Mouse (Mus musculus) liver, embryonic 11.5 days (tissue): ENCODE data around the gene Mid1. TPM values are rescaled to one million over a fixed set of nuclear protein-coding genes. Genes with fewer than 3 reads are reported as not detected.
A peak's percentile ranks its signal among the peaks of the same experiment; 100 is the strongest.

ENCODE experiments used
- ATAC-seq: fragments of 200-750 bp; cut with Nextera tagmentation; replicated peaks from 2 replicates; pipeline ENCODE4 v1.8.0; 2017; ENCODE audit warnings: moderate number of reproducible peaks, mild to moderate bottlenecking, moderate TSS enrichment, moderate library complexity; ENCODE audit not compliant: low FRiP score
- DNase-seq: peaks from one replicate; pipeline ENCODE4 v3.0.0-alpha.2; 2017; ENCODE audit warnings: low spot score
- H3K27ac ChIP-seq: fragments of 300-500 bp; sonication (generic); 2 replicates; pipeline ENCODE4 v1.5.1; 2014; ENCODE audit warnings: mild to moderate bottlenecking, low read depth, low read length, control low read depth
- H3K27me3 ChIP-seq: fragments of 300-500 bp; sonication (generic); replicated peaks from 2 replicates; pipeline ENCODE4 v1.6.1; 2014; ENCODE audit warnings: low read length, mixed read lengths; ENCODE audit not compliant: control insufficient read depth, insufficient read depth
- H3K36me3 ChIP-seq: fragments of 300-500 bp; sonication (generic); 2 replicates; pipeline ENCODE4 v1.6.1; 2014; ENCODE audit warnings: mild to moderate bottlenecking, low read length, moderate library complexity, mixed read lengths; ENCODE audit not compliant: control insufficient read depth, insufficient read depth
- H3K4me1 ChIP-seq: fragments of 300-500 bp; sonication (generic); replicated peaks from 2 replicates; pipeline ENCODE4 v1.6.1; 2014; ENCODE audit warnings: low read length, mixed read lengths; ENCODE audit not compliant: control insufficient read depth, insufficient read depth
- H3K4me2 ChIP-seq: fragments of 300-500 bp; sonication (generic); 2 replicates; pipeline ENCODE4 v1.6.1; 2014; ENCODE audit warnings: mild to moderate bottlenecking, control low read depth, moderate library complexity
- H3K4me3 ChIP-seq: fragments of 300-500 bp; sonication (generic); 2 replicates; pipeline ENCODE4 v1.5.1; 2014; ENCODE audit warnings: low read depth, low read length, control low read depth
- H3K9ac ChIP-seq: fragments of 300-500 bp; sonication (generic); 2 replicates; pipeline ENCODE4 v1.6.1; 2014; ENCODE audit warnings: low read depth, low read length, control low read depth
- H3K9me3 ChIP-seq: fragments of 300-500 bp; sonication (generic); 2 replicates; pipeline ENCODE4 v1.6.1; 2016; ENCODE audit warnings: low read length, inconsistent platforms, mixed read lengths; ENCODE audit not compliant: control insufficient read depth
- WGBS: fragments of 180-500 bp; shearing (Covaris S2); extraction: QIAGEN DNeasy Blood & Tissue Kit; methylation state at CpG from one replicate; pipeline ENCODE4 v1.1.7; 2014; 5-methylcytosine and 5-hydroxymethylcytosine counted together
- polyA plus RNA-seq: library from polyadenylated mRNA; unstranded; fragments of >200 nt; fragmentation: Nextera tagmentation; extraction: Ambion mirVana; gene quantifications from 2 replicates; pipeline ENCODE4 v1.2.1, GENCODE M21; 2014

The Mid1 gene
- polyA plus RNA-seq, 1 experiment from 2014 or later: 6.7 TPM

- H3K4me3 ChIP-seq: no peak overlapping the region
- ATAC-seq: no peak
Observed at GRCm38 (mm10) chrX:169735387-169735969, 50.5 kb downstream of the Mid1 start.

GRCm38 (mm10) chrX:169758001-169758400, 73.0 kb downstream of the Mid1 start:
- ATAC-seq (no peak), DNase-seq (no peak)
- 75% methylated on average over 3 of the region's 3 CpGs for WGBS

More at GRCm38 (mm10) chrX:169735387-169735969, 50.5 kb downstream of the Mid1 start:
- WGBS: 64% methylated on average over 3 of the region's 3 CpGs
- H3K4me2 ChIP-seq: no peak overlapping the region
- DNase-seq: no peak
- H3K9ac ChIP-seq: no peak overlapping the region
- H3K27me3 ChIP-seq: no peaks in the 10 kb centered on the region
- no peaks in the 10 kb centered on the region for H3K4me1 ChIP-seq
- no peaks in the 10 kb centered on the region for H3K36me3 ChIP-seq
- no peak overlapping the region for H3K27ac ChIP-seq
- H3K9me3 ChIP-seq: no peaks in the 10 kb centered on the region

GRCm38 (mm10) chrX:169779535-169779934, 94.5 kb downstream of the Mid1 start, which contains the start of gene 4933400A11Rik:
TSS of gene 4933400A11Rik (minus strand) at chrX:169779635.
- WGBS: 71% methylated on average over 3 of the region's 3 CpGs
- no peaks in the 10 kb centered on the region for H3K36me3 ChIP-seq
- no peak within 1 kb of the TSS for H3K4me3 ChIP-seq
- no peaks in the 10 kb centered on the region; the same call in 1 of the 2 replicates for H3K27me3 ChIP-seq
- H3K9me3 ChIP-seq: no peaks in the 10 kb centered on the region
- H3K27ac ChIP-seq: no peak within 1 kb of the TSS
- no peak within 1 kb of the TSS for H3K4me2 ChIP-seq
- H3K4me1 ChIP-seq: no peaks in the 10 kb centered on the region
- ATAC-seq (no peak), DNase-seq (no peak)
- H3K9ac ChIP-seq: no peak within 1 kb of the TSS

More at GRCm38 (mm10) chrX:169758001-169758400, 73.0 kb downstream of the Mid1 start:
- Histone ChIP-seq H3K4me1 (no peaks in the 10 kb centered on the region), H3K4me2 (no peak overlapping the region), H3K27me3 (no peaks in the 10 kb centered on the region), H3K27ac (no peak overlapping the region), H3K9ac (no peak overlapping the region), H3K4me3 (no peak overlapping the region), H3K9me3 (no peaks in the 10 kb centered on the region), H3K36me3 (no peaks in the 10 kb centered on the region)

- H3K27ac ChIP-seq: no peak overlapping the region
- no peak overlapping the region for H3K9ac ChIP-seq
- H3K4me3 ChIP-seq: no peak overlapping the region
- H3K9me3 ChIP-seq: no peaks in the 10 kb centered on the region
- H3K36me3 ChIP-seq: no peaks in the 10 kb centered on the region
- WGBS: 81% methylated on average over 5 of the region's 5 CpGs
- no peaks in the 10 kb centered on the region for H3K4me1 ChIP-seq
- ATAC-seq (no peak), DNase-seq (no peak)
- no peaks in the 10 kb centered on the region for H3K27me3 ChIP-seq
- H3K4me2 ChIP-seq: no peak overlapping the region
Observed at GRCm38 (mm10) chrX:169789702-169790101, 104.7 kb downstream of the Mid1 start.

GRCm38 (mm10) chrX:169792879-169793278, 107.9 kb downstream of the Mid1 start:
- Histone ChIP-seq H3K4me3 (no peak overlapping the region), H3K9ac (no peak overlapping the region), H3K27ac (no peak overlapping the region), H3K36me3 (no peaks in the 10 kb centered on the region), H3K4me1 (no peaks in the 10 kb centered on the region), H3K9me3 (no peaks in the 10 kb centered on the region), H3K4me2 (no peak overlapping the region), H3K27me3 (no peaks in the 10 kb centered on the region)
- WGBS: 56% methylated on average over 1 of the region's 1 CpGs
- no peak for ATAC-seq
- DNase-seq: no peak

DNA sequence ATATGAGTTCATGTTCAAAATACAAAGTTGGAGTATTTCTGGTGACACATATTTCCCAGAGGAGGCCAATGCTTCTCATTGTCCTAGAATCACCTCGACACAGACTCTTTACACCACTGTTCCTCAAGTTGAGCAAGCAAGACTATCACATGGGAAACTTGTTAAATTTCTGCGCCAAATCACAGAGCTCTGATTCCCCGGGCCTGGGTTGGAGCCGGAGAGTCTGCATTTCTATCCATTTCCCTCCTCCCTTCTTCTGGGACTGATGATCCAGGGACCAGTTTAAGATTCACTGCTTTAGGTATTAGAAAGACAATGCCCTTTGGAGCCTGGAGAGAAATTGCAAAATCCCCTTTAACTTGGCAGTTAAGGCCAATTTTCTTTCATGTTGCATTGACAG, 109.4 kb downstream of the Mid1 start:
- no peak for ATAC-seq
- H3K4me1 ChIP-seq: no peaks in the 10 kb centered on the region
- WGBS: 56% methylated on average over 4 of the region's 4 CpGs
- H3K36me3 ChIP-seq: no peaks in the 10 kb centered on the region
- H3K27ac ChIP-seq: no peak overlapping the region
- no peak overlapping the region for H3K4me3 ChIP-seq
- H3K9ac ChIP-seq: no peak overlapping the region
- DNase-seq: no peak
- H3K27me3 ChIP-seq: no peaks in the 10 kb centered on the region
- no peaks in the 10 kb centered on the region for H3K9me3 ChIP-seq
- no peak overlapping the region for H3K4me2 ChIP-seq

DNA sequence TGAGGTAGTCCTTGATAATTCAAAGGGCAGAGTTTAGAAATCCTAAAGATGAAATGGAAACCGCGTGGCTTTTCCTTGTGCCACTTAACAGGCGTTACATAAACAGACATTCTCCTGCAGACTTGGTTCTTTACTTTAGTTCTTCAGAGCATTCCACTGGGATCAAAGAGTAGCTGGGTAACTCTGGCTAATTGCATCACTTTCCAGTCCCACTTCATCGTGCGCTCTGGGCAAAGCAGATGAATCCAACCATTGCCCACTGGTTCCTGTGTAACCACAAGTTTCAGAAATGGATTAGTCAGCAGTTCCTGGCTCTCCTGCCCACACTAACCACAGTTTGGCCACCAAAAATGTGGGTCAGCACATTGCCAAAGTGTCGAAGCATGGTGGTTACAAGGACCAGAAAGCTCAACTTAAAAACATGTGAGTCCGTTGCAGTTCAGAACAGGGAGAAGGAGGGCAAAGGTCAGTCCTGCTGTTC, 109.9 kb downstream of the Mid1 start:
- WGBS: 49% methylated on average over 7 of the region's 7 CpGs

DNA sequence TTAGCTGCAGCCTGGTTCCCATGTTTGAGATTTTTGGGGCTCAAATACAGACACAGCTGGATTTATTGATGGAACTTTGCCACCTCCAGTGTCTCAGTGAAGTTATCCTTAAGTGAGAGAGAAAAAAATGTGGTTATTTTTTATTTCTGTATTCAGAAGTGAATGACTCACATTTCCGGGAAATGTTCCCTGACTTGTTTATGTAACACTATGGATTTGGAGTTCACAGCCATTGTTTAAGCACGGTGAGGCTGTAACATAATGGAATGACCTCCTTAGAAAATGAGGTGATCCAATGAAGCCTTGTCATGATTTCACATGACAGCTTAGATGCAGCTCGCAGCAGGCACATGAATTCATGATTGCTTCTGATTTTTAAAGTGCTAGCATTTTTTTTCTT, 112.1 kb downstream of the Mid1 start:
- 65% methylated on average over 3 of the region's 3 CpGs for WGBS
- Histone ChIP-seq H3K36me3 (no peaks in the 10 kb centered on the region), H3K9ac (no peak overlapping the region), H3K4me3 (no peak overlapping the region), H3K27me3 (peaks cover 5% of the 10 kb centered on the region; the same call in 1 of the 2 replicates), H3K9me3 (no peaks in the 10 kb centered on the region), H3K27ac (no peak overlapping the region), H3K4me2 (no peak overlapping the region), H3K4me1 (no peaks in the 10 kb centered on the region)
- no peak for DNase-seq
- no peak for ATAC-seq

More for the DNA sequence above, 109.9 kb downstream of the Mid1 start:
- Histone ChIP-seq H3K9me3 (no peaks in the 10 kb centered on the region), H3K27ac (no peak overlapping the region), H3K27me3 (no peaks in the 10 kb centered on the region), H3K4me1 (no peaks in the 10 kb centered on the region), H3K4me2 (no peak overlapping the region), H3K36me3 (no peaks in the 10 kb centered on the region), H3K9ac (no peak overlapping the region), H3K4me3 (no peak overlapping the region)
- ATAC-seq (no peak), DNase-seq (peak; percentile 29)
